Mouse (Mus musculus): Measurements from ENCODE around the gene Tspan3. TPM values are rescaled to one million over a fixed set of nuclear protein-coding genes. Genes with fewer than 3 reads are reported as not detected.

Tspan3 gene
- 371 TPM for polyA plus RNA-seq (2021)

- ATAC-seq (no peak), DNase-seq (ENCODE audit: low read depth, low spot score) (no peak)
- in situ Hi-C loops (cut with MboI; ENCODE audit: low pct_unique_long_range_greater_than_20kb): no loop called here
- POLR2A ChIA-PET: interaction anchor here (0.5 kb wide), 1 partner anchor 1422 kb away, joined by 3 read pairs; no protein-coding TSS in a partner anchor
- peaks cover 14% of the 10 kb centered on the region for H3K27me3 ChIP-seq
- CTCF ChIA-PET: no interaction called here
- TF ChIP-seq CTCF (IDR thresholded peaks at IDR 0.05): no peak
These were observed at the start of gene Tspan3 for GRCm38 (mm10) chr9:56165377-56165776. Gene Tspan3 (minus strand): TSS chr9:56165477.

- TF ChIP-seq CTCF (IDR thresholded peaks at IDR 0.05): peak; percentile 85
- POLR2A ChIA-PET: interaction anchor here (1.3 to 1.5 kb wide), 2 partner anchors 293 to 339 kb away, joined by 5 to 7 read pairs; no protein-coding TSS in a partner anchor
- DNase-seq (ENCODE audit: low read depth, low spot score): no peak
- ATAC-seq: peak; percentile 47
- in situ Hi-C loops (cut with MboI; ENCODE audit: low pct_unique_long_range_greater_than_20kb): loop anchor here (5.0 kb wide), 3 partner anchors 204 to 339 kb away; partner anchors contain the start of genes Hmg20a and Peak1
- CTCF ChIA-PET: interaction anchor here (0.8 to 4.4 kb wide), 19 partner anchors 9 to 343 kb away, joined by 3 to 24 read pairs (median 5); no protein-coding TSS in a partner anchor
- no peaks in the 10 kb centered on the region for H3K27me3 ChIP-seq
These were observed 48.4 kb upstream of the Tspan3 start for GRCm38 (mm10) chr9:56213451-56214291.

- ATAC-seq: no peak
- ChIA-PET POLR2A (no interaction called here), CTCF (no interaction called here)
These were observed 43.5 kb upstream of the Tspan3 start for GRCm38 (mm10) chr9:56208817-56209216.

GRCm38 (mm10) chr9:56207516-56207915, 42.2 kb upstream of the Tspan3 start:
- in situ Hi-C loops (cut with MboI; ENCODE audit: low pct_unique_long_range_greater_than_20kb): no loop called here
- DNase-seq (ENCODE audit: low read depth, low spot score) (no peak), ATAC-seq (no peak)
- CTCF ChIA-PET: no interaction called here
- H3K27me3 ChIP-seq: no peaks in the 10 kb centered on the region
- no peak for TF ChIP-seq CTCF (IDR thresholded peaks at IDR 0.05)
- POLR2A ChIA-PET: no interaction called here

More at GRCm38 (mm10) chr9:56208817-56209216, 43.5 kb upstream of the Tspan3 start:
- no peak for TF ChIP-seq CTCF (IDR thresholded peaks at IDR 0.05)
- in situ Hi-C loops (cut with MboI; ENCODE audit: low pct_unique_long_range_greater_than_20kb): no loop called here
- H3K27me3 ChIP-seq: no peaks in the 10 kb centered on the region
- no peak for DNase-seq (ENCODE audit: low read depth, low spot score)

- H3K27me3 ChIP-seq: no peaks in the 10 kb centered on the region
- CTCF ChIA-PET: no interaction called here
- DNase-seq (ENCODE audit: low read depth, low spot score) (no peak), ATAC-seq (no peak)
- in situ Hi-C loops (cut with MboI; ENCODE audit: low pct_unique_long_range_greater_than_20kb): no loop called here
- TF ChIP-seq CTCF (IDR thresholded peaks at IDR 0.05): no peak
- POLR2A ChIA-PET: no interaction called here
These were observed 41.8 kb upstream of the Tspan3 start for GRCm38 (mm10) chr9:56207083-56207482.

GRCm38 (mm10) chr9:56205336-56205735, 40.1 kb upstream of the Tspan3 start:
- no peak for TF ChIP-seq CTCF (IDR thresholded peaks at IDR 0.05)
- DNase-seq (ENCODE audit: low read depth, low spot score): no peak
- ChIA-PET CTCF (interaction anchor here (1.3 kb wide), 1 partner anchor 9 kb away, joined by 5 read pairs; no protein-coding TSS in a partner anchor), POLR2A (no interaction called here)
- no peak for ATAC-seq
- no peaks in the 10 kb centered on the region for H3K27me3 ChIP-seq
- in situ Hi-C loops (cut with MboI; ENCODE audit: low pct_unique_long_range_greater_than_20kb): no loop called here

GRCm38 (mm10) chr9:56204316-56204715, 39.0 kb upstream of the Tspan3 start:
- no peaks in the 10 kb centered on the region for H3K27me3 ChIP-seq
- no peak for TF ChIP-seq CTCF (IDR thresholded peaks at IDR 0.05)
- POLR2A ChIA-PET: no interaction called here
- DNase-seq (ENCODE audit: low read depth, low spot score): no peak
- CTCF ChIA-PET: interaction anchor here (0.8 to 1.3 kb wide), 2 partner anchors 10 to 378 kb away, joined by 3 to 5 read pairs; no protein-coding TSS in a partner anchor
- peak; percentile 51 for ATAC-seq
- in situ Hi-C loops (cut with MboI; ENCODE audit: low pct_unique_long_range_greater_than_20kb): no loop called here

GRCm38 (mm10) chr9:56200645-56201314, 35.5 kb upstream of the Tspan3 start:
- ChIA-PET POLR2A (interaction anchor here (0.6 kb wide), 1 partner anchor 307 kb away, joined by 4 read pairs; no protein-coding TSS in a partner anchor), CTCF (interaction anchor here (1.2 to 4.4 kb wide), 4 partner anchors 13 to 303 kb away, joined by 3 to 24 read pairs (median 4); no protein-coding TSS in a partner anchor)
- DNase-seq (ENCODE audit: low read depth, low spot score): no peak
- in situ Hi-C loops (cut with MboI; ENCODE audit: low pct_unique_long_range_greater_than_20kb): no loop called here
- peak; percentile 92 for TF ChIP-seq CTCF (IDR thresholded peaks at IDR 0.05)
- ATAC-seq: no peak
- H3K27me3 ChIP-seq: no peaks in the 10 kb centered on the region

- POLR2A ChIA-PET: no interaction called here
- TF ChIP-seq CTCF (IDR thresholded peaks at IDR 0.05): no peak
- CTCF ChIA-PET: interaction anchor here (1.2 to 4.4 kb wide), 3 partner anchors 13 to 304 kb away, joined by 3 to 24 read pairs (median 3); no protein-coding TSS in a partner anchor
- H3K27me3 ChIP-seq: no peaks in the 10 kb centered on the region
- DNase-seq (ENCODE audit: low read depth, low spot score): no peak
- in situ Hi-C loops (cut with MboI; ENCODE audit: low pct_unique_long_range_greater_than_20kb): no loop called here
- ATAC-seq: no peak
These were observed 34.9 kb upstream of the Tspan3 start for GRCm38 (mm10) chr9:56200200-56200599.

GRCm38 (mm10) chr9:56196921-56197320, 31.6 kb upstream of the Tspan3 start:
- CTCF ChIA-PET: interaction anchor here (1.5 kb wide), 1 partner anchor 76 kb away, joined by 4 read pairs; no protein-coding TSS in a partner anchor
- in situ Hi-C loops (cut with MboI; ENCODE audit: low pct_unique_long_range_greater_than_20kb): no loop called here
- H3K27me3 ChIP-seq: no peaks in the 10 kb centered on the region
- DNase-seq (ENCODE audit: low read depth, low spot score) (no peak), ATAC-seq (no peak)
- TF ChIP-seq CTCF (IDR thresholded peaks at IDR 0.05): no peak
- POLR2A ChIA-PET: no interaction called here

All from Patski (cell line).